Mouse (Mus musculus) mouse trophoblast stem cell (cell line): Measurements from ENCODE around the gene Bub3.

Source experiments
- in situ Hi-C, 2 experiments: fragments of 300-500 bp; cut with MseI, MboI; formaldehyde crosslinking; loops; 2 replicates in 1 of 2; 3 replicates in 1 of 2; pipeline ENCODE4 v1.15.1; 2025

The Bub3 gene

DNA sequence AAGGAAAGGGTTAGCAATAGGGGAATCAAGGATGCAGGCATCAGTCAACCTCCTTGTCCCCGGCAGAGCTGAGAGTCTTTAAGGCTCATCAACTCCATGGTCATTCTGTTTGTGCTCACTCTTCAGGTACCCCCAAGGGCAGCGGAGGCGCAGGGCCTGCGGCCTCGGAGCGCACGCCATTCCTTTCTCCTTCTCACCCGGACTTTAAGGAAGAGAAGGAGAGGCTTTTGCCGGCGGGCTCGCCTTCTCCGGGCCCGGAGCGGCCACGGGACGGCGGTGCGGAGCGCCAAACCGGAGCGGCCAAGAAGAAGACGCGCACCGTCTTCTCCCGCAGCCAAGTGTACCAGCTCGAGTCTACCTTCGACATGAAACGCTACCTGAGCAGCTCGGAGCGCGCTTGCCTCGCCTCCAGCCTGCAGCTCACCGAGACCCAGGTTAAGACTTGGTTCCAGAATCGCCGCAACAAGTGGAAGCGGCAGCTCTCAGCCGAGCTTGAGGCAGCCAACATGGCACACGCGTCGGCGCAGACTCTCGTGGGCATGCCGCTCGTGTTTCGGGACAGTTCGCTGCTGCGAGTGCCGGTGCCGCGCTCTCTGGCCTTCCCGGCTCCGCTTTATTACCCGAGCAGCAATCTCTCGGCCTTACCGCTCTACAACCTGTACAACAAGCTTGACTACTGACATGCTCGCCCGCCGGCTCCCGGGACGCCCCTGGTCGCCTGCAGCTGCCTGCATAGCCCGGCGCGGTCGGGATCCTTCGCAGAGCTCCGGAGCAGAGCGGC is 4.5 kb upstream of the Bub3 start:
- in situ Hi-C loops: no loop called here

DNA sequence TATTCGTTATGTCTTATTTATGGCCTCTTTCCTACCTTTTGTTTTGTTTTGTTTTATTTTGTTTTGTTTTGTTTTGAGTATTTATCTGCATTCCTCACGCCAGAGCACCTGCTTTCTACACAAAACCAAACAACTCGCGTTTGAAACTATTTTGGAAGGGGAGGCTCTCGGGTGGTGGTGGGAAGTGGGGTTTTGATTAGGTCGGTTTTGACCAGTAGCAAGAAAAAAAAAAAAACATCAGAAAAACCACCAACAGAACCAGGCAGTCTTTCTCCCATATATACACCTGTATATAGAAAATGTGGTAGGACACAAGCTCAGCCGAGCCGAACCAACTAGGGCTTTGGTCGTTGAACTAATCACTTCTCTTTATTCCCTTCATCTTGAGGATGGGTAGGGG is 3.9 kb upstream of the Bub3 start:
- in situ Hi-C loops: no loop called here

DNA sequence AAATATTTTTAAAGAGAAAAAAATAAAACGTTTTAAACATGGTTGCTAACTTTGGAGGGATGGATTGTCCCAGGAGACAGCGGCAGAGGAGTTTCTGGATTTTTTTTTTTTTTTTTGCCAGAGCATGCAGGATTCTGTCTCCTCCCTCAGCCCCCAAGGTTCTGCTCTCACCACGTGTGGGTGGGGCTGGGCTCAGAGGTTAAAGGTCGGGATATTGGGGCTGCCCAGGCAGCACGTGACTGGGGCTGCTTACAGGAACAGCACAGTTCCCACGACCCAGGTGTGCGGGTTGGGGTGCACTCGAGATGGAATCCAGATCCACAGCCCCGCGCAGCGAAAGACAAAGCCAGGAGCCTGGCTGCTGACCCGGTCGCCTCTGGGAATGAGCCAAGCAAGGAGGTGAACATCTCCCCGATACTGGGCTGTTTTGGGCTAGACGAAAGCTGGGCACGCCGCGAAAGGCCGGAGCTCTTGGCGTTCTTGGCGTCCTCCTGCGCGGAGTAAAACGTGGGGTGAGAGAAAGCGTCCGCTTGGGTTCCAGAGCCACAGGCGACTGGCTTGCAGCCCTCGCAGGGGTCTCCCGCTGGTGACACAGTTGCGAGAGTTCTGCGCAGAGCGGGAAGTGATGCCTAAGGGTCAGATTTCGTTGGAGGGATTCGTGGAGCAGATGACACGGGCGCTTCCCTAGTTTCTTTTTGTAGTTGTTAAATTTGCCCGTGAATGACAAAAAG is 3.3 kb upstream of the Bub3 start:
- in situ Hi-C loops: no loop called here

DNA sequence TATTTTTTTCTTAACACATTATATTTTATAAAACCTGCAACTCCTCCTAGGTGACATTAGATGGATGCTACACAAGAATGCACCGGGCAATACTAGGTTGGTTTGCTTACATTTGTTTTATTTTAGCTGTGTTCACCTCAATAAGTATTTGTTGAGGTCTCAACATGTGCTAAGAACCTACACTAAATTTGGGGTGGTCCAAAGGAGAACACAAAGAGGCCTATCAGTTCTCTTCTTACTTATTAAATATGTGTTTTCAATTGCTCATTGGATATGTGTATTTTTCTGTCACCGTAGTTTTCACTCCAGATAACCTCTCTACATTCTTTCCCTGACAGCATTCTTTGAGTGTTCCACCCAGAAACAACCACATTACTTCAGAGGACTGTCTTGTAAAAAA is 2.3 kb upstream of the Bub3 start:
- in situ Hi-C loops: no loop called here

DNA sequence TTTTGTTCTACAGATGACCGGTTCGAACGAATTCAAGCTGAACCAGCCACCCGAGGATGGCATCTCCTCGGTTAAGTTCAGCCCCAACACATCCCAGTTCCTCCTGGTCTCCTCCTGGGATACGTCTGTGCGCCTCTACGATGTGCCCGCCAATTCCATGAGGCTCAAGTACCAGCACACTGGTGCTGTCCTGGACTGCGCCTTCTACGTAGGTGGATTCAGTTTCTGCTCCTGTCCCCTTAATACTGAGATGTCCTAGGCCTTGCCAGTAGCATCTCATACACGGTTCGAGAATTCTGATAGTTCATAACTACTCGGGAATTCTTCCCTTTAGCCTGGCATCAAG is 648 bp downstream of the Bub3 start:
- in situ Hi-C loops: no loop called here

DNA sequence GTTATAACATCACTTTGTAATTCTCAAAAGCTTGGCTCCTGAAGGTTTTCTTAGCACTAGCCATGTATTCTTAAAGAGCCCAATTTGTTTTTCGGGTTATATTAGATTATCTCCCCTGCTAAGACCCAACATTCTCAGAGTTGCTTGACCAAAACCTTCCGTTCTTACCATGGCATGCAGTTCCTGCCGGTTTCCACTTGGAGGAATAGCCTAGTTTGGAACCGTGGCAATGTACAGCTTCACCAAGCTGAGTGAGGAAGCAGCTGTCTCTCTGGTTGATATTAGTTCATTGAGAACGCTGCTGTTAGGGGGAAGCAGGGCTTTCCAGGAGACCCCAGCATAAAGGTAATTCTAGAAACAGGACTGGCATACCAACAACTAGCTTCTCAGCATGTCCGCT is 15.2 kb downstream of the Bub3 start:
- in situ Hi-C loops: no loop called here

DNA sequence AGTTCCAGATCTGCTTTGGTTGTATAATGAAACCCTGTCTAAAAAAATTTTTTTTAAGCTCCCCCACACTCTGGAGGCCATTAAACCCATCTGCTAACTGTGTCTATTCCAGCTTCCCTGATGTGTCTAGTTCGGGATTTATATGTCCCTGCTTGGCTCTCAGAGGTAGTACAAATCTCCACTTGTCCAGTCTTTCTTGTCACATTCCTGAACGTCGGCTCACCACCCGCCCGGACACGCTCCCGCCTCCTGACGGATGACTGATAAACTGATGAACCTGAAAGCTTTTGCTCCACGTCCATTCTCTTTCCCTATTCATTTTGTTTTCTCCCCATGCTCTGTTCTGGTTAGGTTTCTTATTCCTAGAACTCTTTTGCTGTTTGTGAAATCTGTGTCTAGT is 22.2 kb downstream of the Bub3 start:
- in situ Hi-C loops: no loop called here

DNA sequence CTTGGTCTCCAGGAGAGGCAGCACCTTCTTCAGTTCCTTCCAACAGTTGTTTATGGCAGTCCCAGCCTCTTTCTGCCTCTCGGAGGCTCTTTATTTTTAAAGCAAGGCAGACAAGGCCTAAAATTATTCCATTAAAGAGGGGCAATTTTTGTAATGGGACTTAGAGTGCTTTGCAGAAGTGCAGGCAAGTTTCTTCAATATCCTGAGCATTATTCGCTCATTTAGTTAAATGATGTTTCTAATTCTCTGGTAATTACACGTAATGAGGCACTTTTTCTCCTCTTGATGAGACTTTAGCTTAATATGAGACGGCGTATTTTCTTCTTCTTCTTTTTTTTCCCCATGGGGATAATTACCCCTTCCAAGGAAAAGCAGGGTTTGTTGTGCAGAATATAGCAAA is 25.5 kb downstream of the Bub3 start:
- in situ Hi-C loops: no loop called here

DNA sequence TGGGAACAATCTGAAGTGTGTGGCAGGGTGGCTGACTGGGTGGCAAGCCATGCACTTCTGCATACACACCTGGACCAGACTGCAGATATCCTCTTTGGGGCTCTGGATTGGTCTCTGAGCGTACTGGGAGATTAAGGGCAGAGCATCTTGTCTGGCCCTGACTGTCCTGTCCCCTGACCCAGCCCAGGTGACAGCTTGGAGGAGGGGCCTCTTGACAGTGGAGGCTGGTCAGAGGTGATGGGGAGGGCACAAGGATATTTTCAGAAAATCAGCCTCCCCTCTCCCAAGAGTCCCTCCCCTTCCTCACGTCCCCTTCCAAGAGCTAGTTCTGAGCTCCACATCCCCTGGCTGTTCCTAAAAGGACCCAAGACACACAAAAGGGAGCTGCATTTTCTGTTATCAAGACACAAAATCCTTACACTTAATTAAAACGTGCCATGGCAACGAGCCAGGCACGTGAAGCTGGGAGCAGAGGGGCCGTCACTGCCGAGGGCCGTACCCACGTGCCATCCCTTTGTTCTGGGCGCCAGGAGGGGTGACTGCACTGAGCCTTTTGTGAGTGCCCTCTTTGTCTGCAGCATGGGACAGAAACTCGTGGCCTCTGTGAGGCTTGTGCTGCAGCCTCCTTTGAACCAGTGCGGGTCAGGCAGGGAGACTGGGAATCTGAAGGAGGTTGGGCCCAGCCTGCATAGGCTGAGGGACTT is 37.9 kb downstream of the Bub3 start:
- in situ Hi-C loops: no loop called here

DNA sequence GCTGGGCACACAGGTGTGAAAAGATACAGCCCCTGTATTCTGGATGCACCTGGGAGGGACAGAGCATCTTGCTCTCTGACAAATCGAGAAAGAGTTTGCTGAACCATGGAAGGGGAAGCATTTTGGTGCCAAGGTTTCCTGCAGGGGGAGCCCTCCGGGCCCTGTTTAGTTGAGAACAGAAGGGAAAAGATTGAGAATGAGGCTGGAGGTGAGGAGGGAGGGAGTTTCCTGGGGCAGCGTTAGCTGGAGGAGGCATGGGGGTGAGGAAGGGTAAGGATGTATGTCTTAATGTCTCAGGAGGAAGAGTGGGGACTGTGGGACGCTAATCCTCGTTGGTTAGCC is 38.4 kb downstream of the Bub3 start:
- in situ Hi-C loops: no loop called here

DNA sequence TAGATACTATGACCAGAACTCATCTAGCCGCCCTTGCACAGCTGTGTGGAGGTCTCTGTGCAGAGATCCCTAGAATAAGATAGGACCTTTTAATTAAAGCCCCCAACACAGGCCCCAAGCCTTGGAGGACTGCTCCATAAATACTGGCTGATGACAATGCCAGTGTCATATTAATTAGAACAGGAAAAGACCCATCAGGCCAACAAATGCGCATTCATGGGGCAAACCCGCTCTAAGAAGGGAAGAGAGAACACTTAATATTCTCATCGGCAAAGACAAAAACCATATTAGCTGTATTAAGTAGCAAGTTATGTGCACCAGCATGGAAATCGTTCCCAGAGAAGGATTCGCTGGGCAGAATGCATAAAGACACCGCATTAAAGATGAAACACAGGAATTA is 42.1 kb downstream of the Bub3 start:
- in situ Hi-C loops: no loop called here

DNA sequence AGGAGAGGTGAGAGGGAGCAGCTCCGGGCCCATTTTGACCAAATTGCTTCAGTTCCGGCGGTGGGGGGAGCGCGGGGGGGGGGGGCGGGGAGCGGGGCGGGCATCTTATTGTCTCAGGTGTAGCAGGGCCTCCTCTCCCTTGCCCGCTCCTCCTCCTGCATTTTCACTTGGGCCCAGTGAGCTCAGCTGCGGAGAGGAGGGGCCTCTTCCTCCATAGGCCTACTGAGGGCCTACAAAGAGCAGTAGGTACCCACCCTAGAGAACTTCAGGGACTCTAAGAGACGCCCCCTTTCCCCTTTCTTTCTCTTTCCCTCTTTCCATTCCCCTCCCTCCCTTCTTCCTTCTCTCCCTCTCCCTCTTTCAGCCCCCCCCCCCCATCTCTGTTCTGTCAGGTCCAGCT is 43.2 kb downstream of the Bub3 start:
- in situ Hi-C loops: no loop called here

DNA sequence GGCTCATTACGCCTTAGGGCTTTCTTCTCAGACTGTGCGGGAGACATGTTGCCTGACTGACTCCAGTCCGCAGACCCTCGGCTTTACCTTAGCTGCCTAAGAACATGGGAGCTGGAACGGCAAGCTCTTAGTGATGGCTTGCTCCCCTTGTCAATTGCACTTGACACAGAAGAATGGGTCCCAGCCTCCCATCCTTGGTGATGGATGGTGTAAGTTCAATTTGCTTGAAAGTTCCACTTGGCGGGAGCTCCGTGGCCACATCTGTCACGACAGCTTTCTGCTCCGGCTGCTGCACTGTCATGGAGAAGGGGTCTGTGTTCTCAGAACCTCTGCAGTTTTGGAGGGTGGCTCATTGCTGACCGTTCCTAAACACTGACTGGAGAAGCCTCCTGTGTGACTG is 44.9 kb downstream of the Bub3 start:
- in situ Hi-C loops: no loop called here

DNA sequence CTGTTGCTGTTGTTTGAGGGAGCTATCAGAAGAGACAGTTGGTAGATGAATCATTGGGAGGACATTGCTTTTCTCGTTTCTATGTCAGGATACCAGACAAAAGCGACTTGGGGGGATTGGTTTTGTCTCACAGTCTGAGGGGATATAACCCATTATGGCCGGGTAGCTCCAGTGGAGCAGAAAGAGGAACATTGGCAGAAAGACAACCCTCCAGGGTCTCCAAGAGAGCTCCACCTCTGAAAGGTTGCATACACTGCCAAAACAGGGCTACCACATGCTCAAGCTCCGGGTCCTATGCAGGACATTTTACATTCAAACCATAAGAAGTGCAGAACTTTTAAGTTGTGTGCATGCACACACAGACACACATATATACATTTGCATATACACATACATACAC is 45.5 kb downstream of the Bub3 start:
- in situ Hi-C loops: no loop called here

DNA sequence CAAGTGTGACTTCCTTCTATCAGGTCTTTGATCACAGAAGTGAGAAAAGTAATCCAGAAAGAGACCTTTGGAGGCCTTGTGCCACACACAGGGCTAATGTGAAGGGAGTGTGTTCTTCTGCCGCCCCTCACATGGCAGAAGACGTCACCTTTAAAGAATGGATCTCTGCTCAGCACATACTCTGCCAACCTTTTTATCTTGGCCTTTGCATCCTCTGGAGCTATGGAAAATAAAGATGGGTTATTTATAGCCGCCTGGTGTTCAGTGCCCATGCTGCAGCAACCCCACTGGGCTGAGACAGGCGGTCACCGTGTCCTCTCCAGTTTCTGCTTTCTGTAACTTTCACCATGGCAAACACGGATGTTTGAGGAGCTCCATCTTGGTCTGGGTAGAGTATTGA is 48.0 kb downstream of the Bub3 start:
- in situ Hi-C loops: no loop called here

DNA sequence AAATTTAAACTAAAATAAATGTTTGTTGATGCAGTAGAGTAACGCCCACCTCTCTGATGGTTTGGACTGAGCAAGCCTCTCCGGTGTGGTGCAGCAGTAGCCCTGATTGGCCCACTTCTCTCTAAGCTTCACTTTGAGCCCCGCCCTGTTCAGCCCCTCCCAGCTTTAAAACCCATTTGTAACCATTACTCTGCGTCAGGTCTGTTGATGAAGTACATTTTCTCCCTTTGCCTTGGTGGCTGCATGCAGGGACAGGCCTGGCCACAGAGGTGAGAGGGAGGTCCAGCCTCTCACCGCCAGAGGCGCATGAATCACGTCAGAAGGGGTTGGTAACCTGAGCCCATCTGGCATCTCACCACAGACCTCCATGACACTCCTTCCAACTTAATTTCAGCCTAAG is 49.7 kb downstream of the Bub3 start:
- in situ Hi-C loops: no loop called here
